Mouse (Mus musculus) layer of hippocampus, postnatal 25 days (tissue): ENCODE measurements at regions not wholly inside any gene's neighbourhood (a gene's known extent, or its start where the extent isn't known, plus 50 kb on each side); places are given as distances from the start of the nearest gene placed in this dataset.

Experiments used
- DNase-seq, 2 experiments: peaks; one replicate each; pipeline ENCODE4 v3.0.0; 2022; ENCODE audit warnings: mixed read lengths in 2 of 2, low spot score in 1 of 2; ENCODE audit errors: extremely low spot score in 1 of 2

GRCm38 (mm10) chr2:160504394-160504657 is 137.5 kb upstream of the Mafb start:
- no peak for DNase-seq

DNA sequence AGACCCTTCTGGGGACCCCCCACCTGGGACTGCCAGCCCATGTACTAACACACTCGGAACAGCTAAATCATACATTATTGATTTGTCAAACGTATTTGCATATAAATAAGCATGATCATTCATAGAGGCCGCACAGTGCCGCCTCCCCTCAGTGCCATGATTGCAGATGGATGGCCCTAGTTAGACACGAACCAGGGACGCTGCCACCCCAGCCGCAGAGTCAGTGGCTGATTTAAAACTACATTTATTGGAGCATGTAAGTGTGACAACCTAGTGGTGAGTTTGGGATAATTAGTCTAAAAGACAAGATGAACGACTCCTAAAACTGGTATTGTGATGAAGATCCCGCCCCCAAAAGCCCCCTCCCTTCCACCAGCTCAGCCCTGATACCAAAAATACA is 138.3 kb upstream of the Top1 start:
- DNase-seq, result no peak

DNA sequence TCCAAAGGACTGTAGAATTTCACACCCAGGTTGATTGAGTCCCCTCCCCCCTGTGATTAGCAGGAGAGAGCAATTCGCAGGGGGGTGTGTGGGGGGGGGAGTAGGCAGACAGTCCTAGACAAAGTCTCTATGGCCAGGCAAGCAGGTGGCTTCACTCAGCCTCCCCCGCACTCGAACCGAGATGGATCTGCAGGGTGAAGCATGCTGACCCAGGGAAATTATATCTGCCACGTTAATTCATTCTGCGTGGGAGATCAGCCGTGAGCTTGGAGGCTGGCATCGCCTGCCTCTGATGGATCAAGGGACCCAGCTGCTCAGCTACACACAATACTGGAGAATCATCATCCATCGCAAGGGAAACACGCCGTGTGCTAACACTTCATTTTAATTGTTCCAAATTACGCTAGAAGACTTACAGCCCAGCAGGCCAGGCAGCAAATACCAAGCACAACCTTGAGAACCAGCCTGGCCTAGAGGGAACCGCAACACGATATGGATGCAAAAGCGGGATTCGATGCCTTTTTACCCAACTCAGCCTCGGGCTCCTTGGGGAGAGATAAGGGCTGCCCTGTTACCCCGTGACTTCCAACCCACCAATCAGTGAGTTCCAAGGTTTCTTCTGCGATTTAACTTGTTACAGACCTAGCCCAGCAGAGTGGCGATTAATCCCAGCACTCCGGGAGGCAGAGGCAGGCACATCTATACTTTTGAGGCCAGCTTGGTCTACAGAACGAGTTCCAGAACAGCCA is 137.7 kb upstream of the Top1 start:
- DNase-seq, result no peak

- DNase-seq, result no peak
These were observed 135.5 kb upstream of the Top1 start for GRCm38 (mm10) chr2:160510159-160510558.

DNA sequence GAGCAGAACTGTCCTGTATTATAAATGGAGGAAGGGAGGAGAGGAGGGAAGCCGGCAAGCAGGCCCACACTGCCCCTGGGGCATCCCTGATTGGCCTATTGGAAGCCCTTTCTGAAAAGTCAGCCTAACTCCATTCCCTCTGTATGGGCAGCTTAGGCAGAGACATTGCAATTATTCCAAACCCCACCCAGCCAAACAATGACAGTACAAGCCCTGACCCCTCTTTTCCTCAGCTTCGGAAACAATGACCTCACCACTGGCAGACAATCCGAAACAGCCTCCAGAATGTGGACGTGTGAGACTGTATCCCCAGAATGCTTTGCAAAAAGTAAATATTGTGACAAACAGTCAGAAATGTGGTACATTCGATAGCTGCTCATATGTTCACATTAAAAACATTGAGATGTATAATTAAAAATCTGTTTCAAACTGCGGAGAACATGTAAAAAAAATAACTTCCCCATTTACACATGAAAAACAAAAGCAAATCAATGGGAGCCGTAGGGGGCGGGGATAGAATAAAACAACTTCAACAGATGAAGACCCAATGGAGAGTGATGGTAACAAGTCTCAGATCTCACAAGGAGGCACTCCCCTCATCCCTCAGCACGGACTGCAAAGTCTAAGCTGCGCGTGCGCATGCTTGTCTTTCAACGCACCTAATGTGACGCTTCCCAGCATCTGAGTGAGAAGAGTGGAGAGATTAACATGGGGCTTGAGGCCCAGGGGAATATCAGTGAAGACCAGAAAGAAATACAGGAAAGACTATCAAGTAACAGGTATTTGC is 134.9 kb upstream of the Top1 start:
- no peak for DNase-seq

DNA sequence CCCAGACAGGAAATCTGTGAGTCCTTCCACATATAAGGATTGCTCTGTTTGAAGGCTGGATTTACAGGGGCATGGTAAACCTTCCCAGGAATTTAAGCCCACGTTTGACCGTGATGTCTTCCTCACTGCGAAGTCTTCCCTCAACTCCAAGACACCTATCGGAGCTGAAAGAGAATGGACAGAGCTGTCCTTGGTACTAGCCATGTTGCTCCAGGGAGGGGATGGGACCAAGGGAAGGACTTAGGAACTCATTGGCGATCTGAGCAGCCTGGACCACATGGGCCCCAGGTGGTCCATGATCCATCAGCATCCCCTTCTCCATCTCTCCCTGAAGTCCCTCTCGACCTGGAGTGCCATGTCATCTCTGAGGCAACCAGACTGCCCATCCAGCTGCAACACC is 130.1 kb upstream of the Top1 start:
- no peak for DNase-seq

DNA sequence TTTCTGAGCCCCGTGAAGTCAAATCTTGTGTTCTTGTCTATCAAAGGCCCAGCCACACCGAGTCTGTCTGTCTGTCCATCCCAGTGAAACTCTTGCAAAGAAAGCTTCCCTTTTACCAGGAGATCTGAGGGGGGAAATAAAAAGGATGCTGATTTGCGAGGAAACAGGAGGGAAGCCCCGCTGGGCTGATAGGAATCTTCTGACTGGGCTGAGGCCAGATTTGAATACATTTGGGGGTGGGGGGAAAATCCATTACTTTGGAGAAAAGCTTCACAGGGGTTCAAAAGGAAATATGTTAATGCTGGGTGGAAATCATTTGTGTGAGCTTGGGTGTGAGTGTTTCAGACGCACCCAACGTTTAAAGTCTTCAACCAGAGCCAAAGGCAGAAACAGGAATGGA is 129.2 kb upstream of the Top1 start:
- DNase-seq, result no peak

GRCm38 (mm10) chr2:160525301-160526205 is 120.1 kb upstream of the Top1 start:
- no peak for DNase-seq

DNA sequence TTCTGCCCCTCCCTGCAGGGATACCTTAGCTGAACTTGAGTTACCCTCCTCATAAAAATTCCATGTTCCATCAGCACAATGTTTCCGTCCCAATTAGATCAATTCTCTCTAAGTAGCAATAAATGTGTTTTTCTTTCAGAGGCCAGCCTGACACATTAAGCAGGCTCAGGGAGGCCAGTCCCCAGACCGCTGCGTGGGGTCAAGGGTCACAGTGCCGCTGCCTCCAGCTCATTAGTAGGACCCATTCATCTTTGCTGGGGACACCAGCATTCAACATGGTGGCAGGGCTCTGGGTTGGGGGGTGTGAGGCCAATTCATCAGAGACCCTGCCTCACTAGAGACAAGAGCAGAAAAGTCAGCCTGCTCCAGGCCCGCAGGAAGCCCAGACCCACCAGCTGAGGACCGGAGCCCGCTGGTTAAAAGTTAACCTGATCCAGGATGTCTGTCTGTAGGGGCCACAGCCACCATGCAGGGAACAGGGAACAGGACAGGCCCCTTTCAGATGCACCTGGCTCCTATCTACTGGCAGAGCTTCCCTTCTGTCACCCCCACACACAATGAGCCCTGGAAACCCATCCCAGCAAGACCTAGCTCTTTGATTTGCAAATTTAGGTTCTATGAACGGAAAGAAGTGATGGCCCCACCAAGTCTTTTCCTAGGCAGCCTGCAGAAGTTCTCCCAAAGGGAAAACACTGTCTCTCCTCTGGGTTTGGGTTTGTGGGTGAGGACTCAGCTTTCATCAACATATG is 119.1 kb upstream of the Top1 start:
- no peak for DNase-seq

- DNase-seq, result no peak
These were observed 116.4 kb upstream of the Top1 start for GRCm38 (mm10) chr2:160529306-160529705.

GRCm38 (mm10) chr2:160530377-160530776 is 115.3 kb upstream of the Top1 start:
- DNase-seq, result no peak

- no peak for DNase-seq
These were observed 108.4 kb upstream of the Top1 start for GRCm38 (mm10) chr2:160537319-160537719.

- no peak for DNase-seq
These were observed 100.2 kb upstream of the Top1 start for GRCm38 (mm10) chr2:160545527-160545926.

GRCm38 (mm10) chr2:160552121-160552669 is 93.5 kb upstream of the Top1 start:
- no peak for DNase-seq

DNA sequence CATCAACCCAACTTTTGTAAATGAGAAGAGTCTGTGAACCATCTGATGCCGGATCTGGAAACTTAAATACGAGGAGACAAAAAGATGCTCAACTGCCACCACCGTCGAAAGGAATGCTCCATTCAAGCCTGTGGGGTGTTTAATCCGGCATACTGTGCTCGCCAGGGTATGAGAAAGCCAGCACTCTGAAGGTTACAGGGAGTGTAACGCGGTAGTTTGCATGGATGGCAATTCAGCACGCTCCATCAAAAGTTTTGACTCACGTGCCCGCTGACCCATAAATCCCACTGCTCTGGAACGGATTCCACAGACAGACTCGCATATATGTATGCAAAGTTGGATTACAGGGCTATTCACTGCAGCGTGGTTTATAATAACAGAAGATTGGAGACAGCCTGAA is 84.0 kb upstream of the Top1 start:
- DNase-seq, result no peak

- no peak for DNase-seq
These were observed 77.9 kb upstream of the Top1 start for GRCm38 (mm10) chr2:160567813-160568212.

DNA sequence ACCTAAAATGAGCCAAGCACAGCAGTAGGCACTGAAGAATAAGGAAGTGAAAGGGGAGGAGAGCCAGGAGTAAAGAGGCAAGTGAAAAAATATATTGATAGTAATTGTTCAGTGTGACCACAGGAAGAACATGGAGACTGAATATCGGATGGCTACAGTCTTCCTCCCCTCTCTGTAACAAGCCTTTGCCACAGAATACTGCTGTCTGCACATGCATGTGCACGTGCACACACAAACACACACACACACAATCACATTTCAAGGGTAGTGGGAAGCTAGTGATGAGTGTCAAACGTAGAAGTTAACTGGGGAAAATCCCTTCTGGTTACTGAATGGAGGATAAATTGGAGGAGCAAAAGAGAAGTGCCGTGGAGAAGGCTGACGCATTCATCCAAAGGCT is 76.2 kb upstream of the Top1 start:
- DNase-seq, result no peak

DNA sequence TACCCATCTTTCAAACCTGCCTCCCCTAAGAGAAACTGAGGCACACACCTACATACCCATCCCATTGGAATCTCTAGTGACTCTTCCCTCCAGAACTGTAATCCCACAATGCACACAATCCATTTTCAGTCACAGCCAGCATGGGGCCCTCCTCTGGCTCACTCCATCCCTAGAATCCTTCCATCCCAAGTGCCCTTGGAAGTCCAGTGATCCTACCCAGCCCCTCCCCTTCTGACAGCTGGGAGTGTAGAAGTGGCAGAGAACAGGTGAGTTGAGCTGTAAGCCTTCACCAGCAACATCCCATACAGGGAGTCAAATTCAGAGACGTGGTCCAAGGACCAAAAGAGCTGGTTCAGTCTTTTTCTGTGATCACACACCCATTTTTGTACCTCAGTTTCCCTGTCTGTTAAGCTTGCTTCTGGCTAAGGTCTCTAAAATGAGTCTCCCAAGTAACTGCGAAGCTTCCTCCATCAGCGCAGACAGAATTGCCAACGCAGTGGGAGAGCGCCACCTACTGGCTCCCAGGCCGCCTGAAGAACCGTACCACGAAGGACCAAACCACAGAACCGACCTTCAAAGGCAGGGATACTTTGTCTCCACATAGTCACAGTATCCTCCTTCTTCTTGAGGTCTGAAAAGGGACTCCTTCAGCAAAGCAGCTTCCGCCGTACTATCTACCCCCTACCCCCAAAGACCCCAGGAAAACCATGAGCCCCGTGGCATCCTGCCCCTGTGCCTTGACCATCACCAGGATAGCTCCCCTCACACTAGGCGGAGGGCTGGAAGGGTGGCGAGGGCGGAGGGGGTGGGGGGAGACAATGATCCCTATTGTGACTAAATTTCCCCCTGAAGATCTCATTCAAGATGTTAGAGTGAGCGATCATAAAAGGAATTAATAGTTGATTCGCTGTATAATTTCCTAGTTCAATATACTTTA is 67.0 kb upstream of the Top1 start:
- DNase-seq, result peak; percentile 89 to 98

- DNase-seq, result no peak
These were observed 65.4 kb upstream of the Top1 start for GRCm38 (mm10) chr2:160580250-160580649.
